Mouse (Mus musculus) adrenal gland, adult (tissue): ENCODE data around the gene Ift172.
A peak's percentile ranks its signal among the peaks of the same experiment; 100 is the strongest.

Source experiments
- DNase-seq, 2 experiments: peaks; one replicate each; pipeline ENCODE4 v3.0.0; 2022 to 2023; ENCODE audit warnings: low spot score in 1 of 2; ENCODE audit not compliant: inconsistent age in 2 of 2

Ift172 gene

GRCm38 (mm10) chr5:31290521-31291360, at the start of gene Ift172:
Gene Ift172 (minus strand): TSS chr5:31291116.
- peak; percentile 98 for DNase-seq

- DNase-seq: peak; percentile 42 to 88
Observed at GRCm38 (mm10) chr5:31328255-31328654, 37.3 kb upstream of the Ift172 start.

- peak in 1 of 2 experiments; percentile 28 for DNase-seq
Observed at GRCm38 (mm10) chr5:31326850-31327249, 35.9 kb upstream of the Ift172 start.

GRCm38 (mm10) chr5:31324085-31324484, 33.2 kb upstream of the Ift172 start:
- DNase-seq: peak in 1 of 2 experiments; percentile 45

- no peak for DNase-seq
Observed at GRCm38 (mm10) chr5:31322776-31323175, 31.9 kb upstream of the Ift172 start.

- DNase-seq: no peak
Observed at GRCm38 (mm10) chr5:31312806-31313205, 21.9 kb upstream of the Ift172 start.

- DNase-seq: no peak
Observed at GRCm38 (mm10) chr5:31303093-31303492, 12.2 kb upstream of the Ift172 start.

GRCm38 (mm10) chr5:31301866-31302265, 10.9 kb upstream of the Ift172 start:
- no peak for DNase-seq

- no peak for DNase-seq
Observed at GRCm38 (mm10) chr5:31298486-31298885, 7.6 kb upstream of the Ift172 start.

- no peak for DNase-seq
Observed at GRCm38 (mm10) chr5:31297981-31298380, 7.1 kb upstream of the Ift172 start.

- no peak for DNase-seq
Observed at GRCm38 (mm10) chr5:31297047-31297757, 6.3 kb upstream of the Ift172 start, which contains the start of gene Gckr. Gene Gckr (plus strand): TSS chr5:31297443.

GRCm38 (mm10) chr5:31295606-31296141, 4.8 kb upstream of the Ift172 start, which contains the start of gene Fndc4:
Gene Fndc4 (minus strand): TSS chr5:31296080.
- peak; percentile 29 to 66 for DNase-seq

GRCm38 (mm10) chr5:31294964-31295605, 4.2 kb upstream of the Ift172 start:
- peak; percentile 36 to 73 for DNase-seq

GRCm38 (mm10) chr5:31291361-31291688, 409 bp upstream of the Ift172 start:
- DNase-seq: no peak

- DNase-seq: no peak
Observed at GRCm38 (mm10) chr5:31289626-31290230, 1.2 kb downstream of the Ift172 start.

- DNase-seq: no peak
Observed at GRCm38 (mm10) chr5:31288655-31289054, 2.3 kb downstream of the Ift172 start.

- DNase-seq: no peak
Observed at GRCm38 (mm10) chr5:31288225-31288624, 2.7 kb downstream of the Ift172 start.

- no peak for DNase-seq
Observed at GRCm38 (mm10) chr5:31279245-31279988, 11.5 kb downstream of the Ift172 start.

GRCm38 (mm10) chr5:31273018-31273417, 17.9 kb downstream of the Ift172 start:
- no peak for DNase-seq

GRCm38 (mm10) chr5:31267686-31268085, 23.2 kb downstream of the Ift172 start:
- no peak for DNase-seq
